Mouse (Mus musculus) midbrain, postnatal 0 days (tissue): ENCODE results near the gene Hfe2. TPM values are rescaled to one million over a fixed set of nuclear protein-coding genes. Genes with fewer than 3 reads are reported as not detected.
"Not testable (repeated sequence)": the region's sequence is repeated elsewhere in the genome, so short reads cannot be mapped to it uniquely, and the experiment has no call there.

Experiments used
- ATAC-seq: fragments of 200-750 bp; cut with Nextera tagmentation; 2 replicates; pipeline ENCODE4 v1.8.0; 2017; ENCODE audit warnings: moderate number of reproducible peaks, mild to moderate bottlenecking, moderate TSS enrichment, moderate library complexity; ENCODE audit not compliant: low FRiP score
- DNase-seq: peaks from one replicate; pipeline ENCODE4 v3.0.0-alpha.2; 2015; ENCODE audit warnings: low spot score
- H3K27ac ChIP-seq: fragments of 300-500 bp; sonication (generic); 2 replicates; pipeline ENCODE4 v1.5.1; 2014; ENCODE audit warnings: low read depth, mild to moderate bottlenecking, low read length, mixed read lengths
- H3K27me3 ChIP-seq: fragments of 300-500 bp; sonication (generic); 2 replicates; pipeline ENCODE4 v1.6.1; 2014; ENCODE audit warnings: low read length, control low read depth, mixed read lengths; ENCODE audit not compliant: insufficient read depth
- H3K36me3 ChIP-seq: fragments of 300-500 bp; sonication (generic); 2 replicates; pipeline ENCODE4 v1.6.1; 2014; ENCODE audit warnings: low read length, control low read depth, mixed read lengths; ENCODE audit not compliant: insufficient read depth
- H3K4me1 ChIP-seq: fragments of 300-500 bp; sonication (generic); 2 replicates; pipeline ENCODE4 v1.6.1; 2014; ENCODE audit warnings: mild to moderate bottlenecking, control low read depth, antibody characterized with exemption, low read length, mixed read lengths; ENCODE audit not compliant: insufficient read depth
- H3K4me2 ChIP-seq: fragments of 300-500 bp; sonication (generic); 2 replicates; pipeline ENCODE4 v1.6.1; 2014; ENCODE audit warnings: low read depth, mild to moderate bottlenecking, low read length, mixed read lengths; ENCODE audit not compliant: poor library complexity, severe bottlenecking
- H3K4me3 ChIP-seq: fragments of 300-500 bp; sonication (generic); 2 replicates; pipeline ENCODE4 v1.5.1; 2014; ENCODE audit warnings: low read depth, mild to moderate bottlenecking, low read length, moderate library complexity
- H3K9ac ChIP-seq: fragments of 300-500 bp; sonication (generic); replicated peaks from 2 replicates; pipeline ENCODE4 v1.6.1; 2014; ENCODE audit warnings: mild to moderate bottlenecking, low read length, moderate library complexity, mixed read lengths; ENCODE audit not compliant: poor library complexity, severe bottlenecking
- H3K9me3 ChIP-seq: fragments of 300-500 bp; sonication (generic); 2 replicates; pipeline ENCODE4 v1.6.1; 2016; ENCODE audit warnings: low read length, control low read depth
- CTCF ChIP-seq: IDR thresholded peaks from 2 replicates; pipeline ENCODE4 v1.5.1; 2016; ENCODE audit warnings: antibody characterized with exemption, mild to moderate bottlenecking
- WGBS: fragments of 180-500 bp; shearing (Covaris S2); extraction: QIAGEN DNeasy Blood & Tissue Kit; methylation state at CpG from one replicate; pipeline ENCODE4 v1.1.7; 2014; 5-methylcytosine and 5-hydroxymethylcytosine counted together
- polyA plus RNA-seq: library from polyadenylated mRNA; unstranded; fragments of >200 nt; fragmentation: Nextera tagmentation; extraction: Ambion mirVana; gene quantifications from 2 replicates; pipeline ENCODE4 v1.2.1, GENCODE M21; 2015
- total RNA-seq: library from RNA; depleted of rRNA; stranded (reverse); fragments of >200 nt; gene quantifications from 2 replicates; pipeline ENCODE4 v1.2.3, GENCODE M21; 2014

Gene Hfe2
- total and polyA plus RNA-seq, 2 experiments from 2014 or later = 2.0 TPM

DNA sequence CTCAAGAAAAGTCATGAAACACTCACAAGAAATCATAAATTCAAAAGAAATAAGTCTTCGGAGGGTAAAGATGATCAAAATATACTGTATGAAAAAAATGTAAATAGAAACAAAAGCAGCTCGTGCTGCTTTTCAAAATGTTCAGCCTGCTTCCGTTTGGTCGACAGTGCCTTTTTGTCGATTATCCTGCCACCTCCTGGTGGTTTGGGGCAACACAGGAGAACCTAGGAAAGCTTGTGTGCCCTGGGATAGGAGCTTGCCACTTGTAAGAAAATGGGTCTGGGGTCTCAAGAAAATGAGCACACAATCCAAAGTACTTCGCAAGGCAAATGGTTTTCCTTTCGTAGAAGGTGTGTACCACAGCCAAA lies 21.9 kb upstream of the Hfe2 start:
- H3K4me3 ChIP-seq = peak overlapping the region; percentile 76
- under 1% methylated on average over 7 of the region's 7 CpGs for WGBS
- no peaks in the 10 kb centered on the region for H3K36me3 ChIP-seq
- no peaks in the 10 kb centered on the region for H3K27me3 ChIP-seq
- H3K4me1 ChIP-seq = peaks cover 4% of the 10 kb centered on the region; the same call in 1 of the 2 replicates
- peak overlapping the region; percentile 92 for H3K4me2 ChIP-seq
- DNase-seq (peak; percentile 81), ATAC-seq (no peak)
- peak; percentile 87 for TF ChIP-seq CTCF
- no peaks in the 10 kb centered on the region for H3K9me3 ChIP-seq
- no peak overlapping the region for H3K9ac ChIP-seq
- no peak overlapping the region for H3K27ac ChIP-seq

DNA sequence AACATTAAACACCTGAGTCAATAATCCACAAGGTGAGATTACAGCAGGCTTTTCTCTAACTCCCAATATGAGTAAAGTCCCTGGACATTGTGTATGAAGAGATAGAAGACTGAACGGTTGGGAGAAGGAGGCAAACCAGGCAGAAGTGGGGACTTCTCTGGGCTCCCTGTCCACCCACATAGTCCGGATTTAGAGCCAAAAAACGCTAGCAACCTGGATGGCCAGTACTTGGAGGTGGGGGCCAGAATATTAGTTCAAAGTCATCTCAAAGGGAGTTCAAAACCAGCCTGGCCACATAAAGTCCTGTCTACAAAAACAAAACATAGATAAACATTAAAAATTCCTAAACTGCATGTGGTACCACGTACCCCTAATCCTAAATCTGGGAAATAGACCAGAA lies 21.0 kb upstream of the Hfe2 start:
- no peaks in the 10 kb centered on the region for H3K4me1 ChIP-seq
- WGBS = 62% methylated on average over 4 of the region's 4 CpGs
- ATAC-seq (no peak), DNase-seq (no peak)
- no peak overlapping the region for H3K4me3 ChIP-seq
- no peak overlapping the region for H3K27ac ChIP-seq
- H3K4me2 ChIP-seq = no peak overlapping the region
- H3K9me3 ChIP-seq = no peaks in the 10 kb centered on the region
- TF ChIP-seq CTCF = no peak
- no peak overlapping the region for H3K9ac ChIP-seq
- H3K36me3 ChIP-seq = no peaks in the 10 kb centered on the region
- no peaks in the 10 kb centered on the region for H3K27me3 ChIP-seq

DNA sequence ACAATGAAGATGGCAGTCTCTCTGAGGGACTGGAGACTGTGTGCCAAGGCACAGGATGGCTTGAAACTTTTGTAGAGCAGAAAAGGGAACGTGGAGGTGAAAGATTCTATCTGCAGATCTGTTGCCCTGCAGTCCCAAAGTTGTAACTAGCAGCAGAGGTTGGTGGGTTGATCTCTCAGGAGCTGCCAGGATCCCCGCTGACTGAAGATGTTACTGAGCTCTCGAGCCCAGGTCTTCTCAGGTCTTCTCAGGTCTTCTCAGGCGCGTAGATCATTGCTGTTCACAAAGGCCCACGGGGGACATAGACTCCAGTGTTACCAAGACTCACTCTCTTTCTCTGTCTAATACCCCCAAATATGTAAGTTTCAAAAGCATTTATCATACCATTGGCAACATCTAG lies 20.0 kb upstream of the Hfe2 start:
- WGBS = 90% methylated on average over 6 of the region's 6 CpGs
- Histone ChIP-seq H3K4me3 (no peak overlapping the region), H3K9me3 (no peaks in the 10 kb centered on the region), H3K27me3 (no peaks in the 10 kb centered on the region), H3K4me1 (no peaks in the 10 kb centered on the region), H3K9ac (no peak overlapping the region), H3K36me3 (no peaks in the 10 kb centered on the region), H3K4me2 (no peak overlapping the region), H3K27ac (no peak overlapping the region)
- ATAC-seq = no peak
- no peak for TF ChIP-seq CTCF
- DNase-seq = no peak

DNA sequence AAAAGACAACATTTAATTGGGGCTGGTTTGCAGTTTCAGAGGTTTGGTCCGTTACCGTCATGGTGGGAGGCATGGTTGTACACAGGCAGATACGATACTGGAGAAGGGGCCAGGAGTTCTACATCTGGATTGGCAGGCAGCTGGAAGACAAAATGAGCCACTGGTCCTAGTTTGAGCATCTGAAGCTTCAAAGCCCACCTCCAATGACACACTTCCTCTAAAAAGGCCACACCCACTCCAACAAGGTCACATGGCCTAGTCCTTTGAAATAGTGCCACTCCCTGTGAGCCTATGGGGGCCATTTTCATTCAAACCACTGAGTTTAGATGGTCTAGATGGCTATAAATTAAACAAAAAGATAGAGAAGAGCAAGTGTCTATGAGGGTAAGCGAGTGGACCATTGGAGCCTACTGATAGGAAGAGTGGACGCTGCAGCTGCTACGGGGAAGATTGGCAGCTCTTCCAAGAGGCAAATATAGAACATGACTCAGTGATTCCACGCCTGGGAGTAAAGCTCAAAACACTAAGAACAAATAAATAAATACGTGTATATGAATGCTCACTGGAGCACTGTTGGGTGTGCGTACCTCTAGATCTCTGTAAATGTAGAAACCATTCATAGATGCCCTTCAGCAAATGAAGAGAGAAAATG lies 18.4 kb upstream of the Hfe2 start:
- TF ChIP-seq CTCF = no peak
- no peaks in the 10 kb centered on the region for H3K36me3 ChIP-seq
- WGBS = 93% methylated on average over 9 of the region's 9 CpGs
- DNase-seq (no peak), ATAC-seq (no peak)
- no peaks in the 10 kb centered on the region for H3K9me3 ChIP-seq
- H3K9ac ChIP-seq = no peak overlapping the region
- no peaks in the 10 kb centered on the region for H3K27me3 ChIP-seq
- H3K4me1 ChIP-seq = no peaks in the 10 kb centered on the region
- no peak overlapping the region for H3K4me2 ChIP-seq
- no peak overlapping the region for H3K4me3 ChIP-seq
- H3K27ac ChIP-seq = no peak overlapping the region

DNA sequence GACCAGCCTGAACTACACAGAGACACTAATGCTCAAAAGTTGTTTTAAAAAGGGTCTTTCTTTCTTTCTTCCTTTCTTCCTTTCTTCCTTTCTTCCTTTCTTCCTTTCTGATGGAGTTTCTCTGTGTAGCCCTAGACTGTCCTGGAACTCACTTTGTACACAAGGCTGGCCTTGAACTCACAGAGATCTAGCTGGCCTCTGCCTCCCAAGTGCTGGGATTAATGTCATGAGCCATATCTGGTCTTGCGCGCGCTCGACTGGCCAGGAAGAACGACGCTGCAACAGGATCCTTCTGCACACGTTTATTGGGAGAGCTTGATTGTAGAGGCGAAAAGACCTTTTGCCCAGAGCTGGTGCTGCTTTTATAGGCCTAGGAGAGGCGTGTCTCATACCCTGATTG lies 17.0 kb upstream of the Hfe2 start:
- not testable (repeated sequence) for H3K4me2 ChIP-seq, H3K9ac ChIP-seq, DNase-seq, H3K9me3 ChIP-seq, H3K4me1 ChIP-seq, H3K27me3 ChIP-seq, ATAC-seq, H3K4me3 ChIP-seq, H3K27ac ChIP-seq, H3K36me3 ChIP-seq
- WGBS = 96% methylated on average over 7 of the region's 9 CpGs

DNA sequence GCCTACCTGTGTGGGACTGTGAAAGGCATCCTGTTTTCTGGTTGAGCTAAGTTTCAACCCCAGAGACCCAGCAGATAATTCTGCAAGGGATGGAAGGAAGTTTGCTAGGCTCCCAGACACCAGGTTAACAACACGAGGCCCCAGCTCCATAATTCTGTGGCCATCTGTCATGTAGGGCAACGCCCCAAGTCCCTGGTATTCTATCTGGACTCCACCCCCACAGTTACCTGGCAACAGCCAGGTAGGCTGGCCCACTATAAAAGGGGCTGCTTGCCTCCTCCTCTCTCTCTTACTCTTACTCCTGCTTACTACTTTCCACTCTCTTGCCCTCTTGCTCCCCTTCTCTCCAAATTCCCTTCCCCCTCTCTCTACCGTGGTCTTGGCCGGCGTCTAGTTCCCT lies 4.8 kb upstream of the Hfe2 start:
- no peak for ATAC-seq
- 63% methylated on average over 5 of the region's 5 CpGs for WGBS
- no peak for TF ChIP-seq CTCF

More for the DNA sequence above, 4.8 kb upstream of the Hfe2 start:
- Histone ChIP-seq H3K4me2 (no peak overlapping the region), H3K27ac (no peak overlapping the region), H3K27me3 (no peaks in the 10 kb centered on the region), H3K9me3 (no peaks in the 10 kb centered on the region), H3K4me3 (no peak overlapping the region), H3K4me1 (no peaks in the 10 kb centered on the region), H3K36me3 (no peaks in the 10 kb centered on the region), H3K9ac (no peak overlapping the region)
- no peak for DNase-seq
